Mouse (Mus musculus) liver, embryonic 14.5 days (tissue): ENCODE measurements around the gene Bmpr1b.

Experiments
- CTCF ChIP-seq: IDR thresholded peaks from 2 replicates; pipeline ENCODE4 v1.5.1; 2016; ENCODE audit warnings: antibody characterized with exemption, low read depth, control low read depth
- EP300 ChIP-seq: IDR thresholded peaks from 2 replicates; pipeline ENCODE4 v1.6.1; 2016; ENCODE audit warnings: antibody characterized with exemption, low read depth

- no peak for TF ChIP-seq CTCF
- no peak for TF ChIP-seq EP300
Observed at GRCm38 (mm10) chr3:142063536-142064226, 105.5 kb downstream of the Bmpr1b start.
